Mouse (Mus musculus) intestine, embryonic 14.5 days (tissue): ENCODE measurements around the gene Vars. TPM values are rescaled to one million over a fixed set of nuclear protein-coding genes. Genes with fewer than 3 reads are reported as not detected.

Source experiments
- ATAC-seq: fragments of 200-750 bp; cut with Nextera tagmentation; replicated peaks from 2 replicates; pipeline ENCODE4 v1.8.0; 2017; ENCODE audit warnings: low read depth, moderate number of reproducible peaks, moderate TSS enrichment, moderate library complexity; ENCODE audit not compliant: low FRiP score, low TSS enrichment
- DNase-seq: peaks from one replicate; pipeline ENCODE4 v3.0.0-alpha.2; 2018; ENCODE audit warnings: low spot score
- H3K27ac ChIP-seq: fragments of 300-500 bp; sonication (generic); 2 replicates; pipeline ENCODE4 v1.5.1; 2014; ENCODE audit warnings: low read depth, mild to moderate bottlenecking, control low read depth
- H3K27me3 ChIP-seq: fragments of 300-500 bp; sonication (generic); replicated peaks from 2 replicates; pipeline ENCODE4 v1.6.1; 2014; ENCODE audit warnings: low read length, control low read depth; ENCODE audit not compliant: control insufficient read depth, insufficient read depth
- H3K36me3 ChIP-seq: fragments of 300-500 bp; sonication (generic); 2 replicates; pipeline ENCODE4 v1.6.1; 2014; ENCODE audit warnings: low read length, control low read depth; ENCODE audit not compliant: control insufficient read depth, insufficient read depth
- H3K4me1 ChIP-seq: fragments of 300-500 bp; sonication (generic); replicated peaks from 2 replicates; pipeline ENCODE4 v1.6.1; 2014; ENCODE audit warnings: low read length, control low read depth, mixed read lengths; ENCODE audit not compliant: control insufficient read depth, insufficient read depth
- H3K4me2 ChIP-seq: fragments of 300-500 bp; sonication (generic); 2 replicates; pipeline ENCODE4 v1.6.1; 2014; ENCODE audit warnings: low read length
- H3K4me3 ChIP-seq: fragments of 300-500 bp; sonication (generic); 2 replicates; pipeline ENCODE4 v1.5.1; 2014; ENCODE audit warnings: low read depth, low read length, control low read depth, mixed read lengths
- H3K9ac ChIP-seq: fragments of 300-500 bp; sonication (generic); 2 replicates; pipeline ENCODE4 v1.6.1; 2014; ENCODE audit warnings: mild to moderate bottlenecking, low read length
- H3K9me3 ChIP-seq: fragments of 300-500 bp; sonication (generic); 2 replicates; pipeline ENCODE4 v1.6.1; 2016; ENCODE audit warnings: low read length, control low read depth; ENCODE audit not compliant: control insufficient read depth
- WGBS: fragments of 180-500 bp; shearing (Covaris S2); extraction: QIAGEN DNeasy Blood & Tissue Kit; methylation state at CpG from one replicate; pipeline ENCODE4 v1.1.7; 2014; 5-methylcytosine and 5-hydroxymethylcytosine counted together
- polyA plus RNA-seq: library from polyadenylated mRNA; unstranded; fragments of >200 nt; fragmentation: Nextera tagmentation; extraction: Ambion mirVana; gene quantifications from 2 replicates; pipeline ENCODE4 v1.2.1, GENCODE M21; 2014

Vars gene
- polyA plus RNA-seq, 1 experiment from 2014 or later, result 133 TPM

- Histone ChIP-seq H3K4me2 (no peak within 1 kb of the TSS), H3K9me3 (no peaks in the 10 kb centered on the region), H3K36me3 (peaks cover 57% of the 10 kb centered on the region), H3K9ac (no peak within 1 kb of the TSS), H3K27me3 (no peaks in the 10 kb centered on the region), H3K27ac (no peak within 1 kb of the TSS), H3K4me1 (peaks cover 2% of the 10 kb centered on the region; the same call in 1 of the 2 replicates), H3K4me3 (no peak within 1 kb of the TSS)
- peak; percentile 47 for ATAC-seq
- no peak for DNase-seq
- WGBS, result 56% methylated on average over 12 of the region's 12 CpGs
Measured at GRCm38 (mm10) chr17:35016376-35016775, 15.6 kb downstream of the Vars start, which contains the start of gene Vwa7. Gene Vwa7 (plus strand): TSS chr17:35016579.

GRCm38 (mm10) chr17:35016791-35017705 is 16.3 kb downstream of the Vars start:
- no peak overlapping the region for H3K4me2 ChIP-seq
- no peaks in the 10 kb centered on the region for H3K9me3 ChIP-seq
- no peak overlapping the region for H3K27ac ChIP-seq
- no peaks in the 10 kb centered on the region for H3K27me3 ChIP-seq
- H3K4me1 ChIP-seq, result peaks cover 6% of the 10 kb centered on the region; the same call in 1 of the 2 replicates
- no peak overlapping the region for H3K9ac ChIP-seq
- DNase-seq, result no peak
- 81% methylated on average over 10 of the region's 10 CpGs for WGBS
- ATAC-seq, result no peak
- no peak overlapping the region for H3K4me3 ChIP-seq
- peaks cover 51% of the 10 kb centered on the region for H3K36me3 ChIP-seq

GRCm38 (mm10) chr17:35017706-35018030 is 16.9 kb downstream of the Vars start:
- Histone ChIP-seq H3K4me1 (peaks cover 6% of the 10 kb centered on the region; the same call in 1 of the 2 replicates), H3K27ac (no peak overlapping the region), H3K4me2 (no peak overlapping the region), H3K4me3 (no peak overlapping the region), H3K36me3 (peaks cover 44% of the 10 kb centered on the region), H3K27me3 (no peaks in the 10 kb centered on the region), H3K9me3 (no peaks in the 10 kb centered on the region), H3K9ac (no peak overlapping the region)
- DNase-seq (no peak), ATAC-seq (no peak)
- 67% methylated on average over 14 of the region's 14 CpGs for WGBS

GRCm38 (mm10) chr17:35018171-35018570 is 17.4 kb downstream of the Vars start:
- H3K4me1 ChIP-seq, result peaks cover 6% of the 10 kb centered on the region; the same call in 1 of the 2 replicates
- WGBS, result 70% methylated on average over 3 of the region's 3 CpGs
- ATAC-seq (no peak), DNase-seq (no peak)
- H3K27ac ChIP-seq, result no peak overlapping the region
- no peaks in the 10 kb centered on the region for H3K27me3 ChIP-seq
- H3K4me3 ChIP-seq, result no peak overlapping the region
- H3K9me3 ChIP-seq, result no peaks in the 10 kb centered on the region
- no peak overlapping the region for H3K4me2 ChIP-seq
- H3K36me3 ChIP-seq, result peaks cover 39% of the 10 kb centered on the region
- H3K9ac ChIP-seq, result no peak overlapping the region

GRCm38 (mm10) chr17:35019894-35020293 is 19.1 kb downstream of the Vars start:
- no peaks in the 10 kb centered on the region for H3K9me3 ChIP-seq
- ATAC-seq, result no peak
- no peak overlapping the region for H3K27ac ChIP-seq
- peaks cover 10% of the 10 kb centered on the region; the same call in 1 of the 2 replicates for H3K4me1 ChIP-seq
- H3K36me3 ChIP-seq, result peaks cover 22% of the 10 kb centered on the region
- DNase-seq, result no peak
- WGBS, result 75% methylated on average over 11 of the region's 11 CpGs
- H3K4me2 ChIP-seq, result no peak overlapping the region
- no peaks in the 10 kb centered on the region for H3K27me3 ChIP-seq
- no peak overlapping the region for H3K9ac ChIP-seq
- H3K4me3 ChIP-seq, result no peak overlapping the region

GRCm38 (mm10) chr17:35020551-35020950 is 19.8 kb downstream of the Vars start:
- DNase-seq (no peak), ATAC-seq (no peak)
- no peak overlapping the region for H3K9ac ChIP-seq
- no peak overlapping the region for H3K4me3 ChIP-seq
- WGBS, result 85% methylated on average over 8 of the region's 8 CpGs
- H3K4me2 ChIP-seq, result no peak overlapping the region
- H3K36me3 ChIP-seq, result peaks cover 15% of the 10 kb centered on the region
- H3K4me1 ChIP-seq, result peaks cover 10% of the 10 kb centered on the region; the same call in 1 of the 2 replicates
- H3K27ac ChIP-seq, result no peak overlapping the region
- no peaks in the 10 kb centered on the region for H3K9me3 ChIP-seq
- no peaks in the 10 kb centered on the region for H3K27me3 ChIP-seq

- 0 out of 2 replicates have a peak, but pooled peaks have one; percentile 13 for ATAC-seq
- H3K4me2 ChIP-seq, result peak overlapping the region; percentile 15; the same call in 1 of the 2 replicates
- no peak overlapping the region for H3K9ac ChIP-seq
- H3K4me3 ChIP-seq, result no peak overlapping the region
- H3K36me3 ChIP-seq, result peaks cover 8% of the 10 kb centered on the region; the same call in 1 of the 2 replicates
- no peaks in the 10 kb centered on the region for H3K9me3 ChIP-seq
- 13% methylated on average over 17 of the region's 17 CpGs for WGBS
- H3K4me1 ChIP-seq, result peaks cover 10% of the 10 kb centered on the region; the same call in 1 of the 2 replicates
- peak; percentile 97 for DNase-seq
- no peaks in the 10 kb centered on the region for H3K27me3 ChIP-seq
- no peak overlapping the region for H3K27ac ChIP-seq
Measured at GRCm38 (mm10) chr17:35021163-35021808, 20.5 kb downstream of the Vars start.

- ATAC-seq, result no peak
- no peak overlapping the region for H3K4me3 ChIP-seq
- no peak for DNase-seq
- no peaks in the 10 kb centered on the region for H3K9me3 ChIP-seq
- 0 out of 2 replicates have a peak, but pooled peaks cover 2% of the 10 kb centered on the region for H3K36me3 ChIP-seq
- WGBS, result 37% methylated on average over 6 of the region's 6 CpGs
- H3K27ac ChIP-seq, result peak overlapping the region; percentile 40; the same call in 1 of the 2 replicates
- no peak overlapping the region for H3K4me2 ChIP-seq
- H3K9ac ChIP-seq, result no peak overlapping the region
- no peaks in the 10 kb centered on the region for H3K27me3 ChIP-seq
- peaks cover 10% of the 10 kb centered on the region; the same call in 1 of the 2 replicates for H3K4me1 ChIP-seq
Measured at GRCm38 (mm10) chr17:35021842-35022477, 21.2 kb downstream of the Vars start.
